ENCODE assay signal across 8 mouse cellular contexts in genomic region chr4:118429215-118429895, GRCm38 (mm10). TPM values are rescaled to one million over a fixed set of nuclear protein-coding genes. Genes with fewer than 3 reads are reported as not detected.
DNase-seq lines count a peak whose midpoint lies in the region; ATAC-seq and TF ChIP-seq lines count a peak whose summit lies in the region.

No protein-coding gene starts in this region.

- H3K9me3 ChIP-seq in lung, embryonic 14.5 days (ENCODE audit: low read depth, low read length): no peaks in the 10 kb centered on the region

- peak overlapping the region; percentile 75 for H3K9ac ChIP-seq in lung, embryonic 14.5 days

- no peaks in the 10 kb centered on the region for H3K27me3 ChIP-seq in kidney, adult 2 months (replicated peaks; ENCODE audit: control insufficient read depth, insufficient read depth, low read length)
- H3K27me3 ChIP-seq in lung, embryonic 14.5 days (ENCODE audit: insufficient read depth, low read length): no peaks in the 10 kb centered on the region

- peak overlapping the region; percentile 72 for H3K4me2 ChIP-seq in lung, embryonic 14.5 days

- H3K4me3 ChIP-seq in bone marrow macrophage, adult 2 months (ENCODE audit: insufficient read depth, low read length): peak overlapping the region; percentile 87
- H3K4me3 ChIP-seq in kidney, adult 2 months (ENCODE audit: insufficient read depth, low read depth, low read length): peak overlapping the region; percentile 20; the same call in 1 of the 2 replicates
- peak overlapping the region; percentile 74 for H3K4me3 ChIP-seq in lung, embryonic 14.5 days (ENCODE audit: low read depth, low read length)

- peaks cover 37% of the 10 kb centered on the region for H3K4me1 ChIP-seq in bone marrow macrophage, adult 2 months (ENCODE audit: control insufficient read depth, insufficient read depth, low read length)
- H3K4me1 ChIP-seq in kidney, adult 2 months (ENCODE audit: control insufficient read depth, insufficient read depth, low read length): peaks cover 31% of the 10 kb centered on the region
- H3K4me1 ChIP-seq in lung, embryonic 14.5 days (ENCODE audit: insufficient read depth): peaks cover 14% of the 10 kb centered on the region

- 27% methylated on average over 7 of the region's 7 CpGs for WGBS in kidney, adult 2 months
- WGBS in lung, embryonic 14.5 days: 24% methylated on average over 7 of the region's 7 CpGs

- peak overlapping the region; percentile 93; the same call in 1 of the 2 replicates for H3K27ac ChIP-seq in bone marrow macrophage, adult 2 months (ENCODE audit: insufficient read depth, low read depth, low read length)
- peak overlapping the region; percentile 40 for H3K27ac ChIP-seq in kidney, adult 2 months (ENCODE audit: insufficient read depth, low read depth, low read length)
- H3K27ac ChIP-seq in lung, embryonic 14.5 days (ENCODE audit: low read depth): peak overlapping the region; percentile 71; the same call in 1 of the 2 replicates

- no peak for TF ChIP-seq CTCF in bone marrow macrophage, adult 2 months (IDR thresholded peaks at IDR 0.05; ENCODE audit: low read depth, low read length)
- no peak for TF ChIP-seq CTCF in kidney, adult 2 months (conservative IDR thresholded peaks at IDR 0.05; ENCODE audit: insufficient read depth, insufficient read length, low read depth, low read length)
- no peak for TF ChIP-seq CTCF in lung, embryonic 14.5 days (IDR thresholded peaks at IDR 0.05; ENCODE audit: low read depth)

- no peaks in the 10 kb centered on the region for H3K36me3 ChIP-seq in kidney, adult 2 months (ENCODE audit: control insufficient read depth, insufficient read depth, low read length)
- peaks cover 42% of the 10 kb centered on the region for H3K36me3 ChIP-seq in lung, embryonic 14.5 days (ENCODE audit: insufficient read depth)

- no peak for TF ChIP-seq POLR2A in bone marrow macrophage, adult 2 months (IDR thresholded peaks at IDR 0.05; ENCODE audit: borderline replicate concordance, low read depth, low read length)
- TF ChIP-seq POLR2A in kidney, adult 2 months (IDR thresholded peaks at IDR 0.05; ENCODE audit: low read depth, low read length): no peak

- ATAC-seq in lung, embryonic 14.5 days (ENCODE audit: insufficient read depth): no peak

- peak; percentile 33 to 61 for DNase-seq in adrenal gland, adult (ENCODE audit: inconsistent age in 2 of 2, low spot score in 1 of 2)
- DNase-seq in adrenal gland, postnatal 36 days: no peak
- DNase-seq in kidney, adult 2 months: peak; percentile 71
- no peak for DNase-seq in lung, embryonic 14.5 days
- no peak for DNase-seq in layer of hippocampus, adult 18-20 months (ENCODE audit: low spot score in 2 of 2)
- DNase-seq in adipocyte (ENCODE audit: low spot score): no peak
- DNase-seq in cerebellum, postnatal 25 days: no peak

RNA-seq across cellular contexts. Expression of gene Elovl1, which starts 1.5 kb away (rescaled TPM):
- 100 to 1,000 TPM in 1 of 2 experiments, 10 to 100 TPM in 1; 91.2 to 115 TPM for total RNA-seq in adrenal gland, postnatal 36 days (2021)
- 101 and 117 TPM in 2 replicates for polyA plus RNA-seq in bone marrow macrophage, adult 2 months (2012; ENCODE audit: insufficient read depth, insufficient read length, missing spikeins)
- 303 and 333 TPM in 2 replicates for polyA plus RNA-seq in kidney, adult 2 months (2012; rRNA removed)
- 96.5 and 97.8 TPM in 2 replicates for polyA plus RNA-seq in lung, embryonic 14.5 days (2014; fragmentation: Nextera tagmentation; extraction: Ambion mirVana)
- total RNA-seq in layer of hippocampus, adult 18-20 months (2021): 10 to 100 TPM; 18.4 to 19.7 TPM

RNA-seq across cellular contexts. Expression of gene Cdc20, which starts 7.8 kb away (rescaled TPM):
- total RNA-seq in adrenal gland, postnatal 36 days (2021): 1 to 10 TPM; 7.6 to 8.5 TPM
- polyA plus RNA-seq in bone marrow macrophage, adult 2 months (2012; ENCODE audit: insufficient read depth, insufficient read length, missing spikeins): 24.9 and 25.5 TPM in 2 replicates
- 3.1 and 3.6 TPM in 2 replicates for polyA plus RNA-seq in kidney, adult 2 months (2012; rRNA removed)
- 324 and 332 TPM in 2 replicates for polyA plus RNA-seq in lung, embryonic 14.5 days (2014; fragmentation: Nextera tagmentation; extraction: Ambion mirVana)
- under 1 TPM; 0.57 to 0.61 TPM for total RNA-seq in layer of hippocampus, adult 18-20 months (2021)

RNA-seq across cellular contexts. Expression of gene Med8, which starts 20.2 kb away (rescaled TPM):
- total RNA-seq in adrenal gland, postnatal 36 days (2021): 10 to 100 TPM; 69.6 to 74.0 TPM
- polyA plus RNA-seq in bone marrow macrophage, adult 2 months (2012; ENCODE audit: insufficient read depth, insufficient read length, missing spikeins): 57.3 and 61.5 TPM in 2 replicates
- 27.6 and 31.0 TPM in 2 replicates for polyA plus RNA-seq in kidney, adult 2 months (2012; rRNA removed)
- polyA plus RNA-seq in lung, embryonic 14.5 days (2014; fragmentation: Nextera tagmentation; extraction: Ambion mirVana): 94.1 and 96.4 TPM in 2 replicates
- total RNA-seq in layer of hippocampus, adult 18-20 months (2021): 10 to 100 TPM; 47.3 to 52.7 TPM

RNA-seq across cellular contexts. Expression of gene Szt2, which starts 20.3 kb away (rescaled TPM):
- 10 to 100 TPM; 20.0 to 21.6 TPM for total RNA-seq in adrenal gland, postnatal 36 days (2021)
- polyA plus RNA-seq in bone marrow macrophage, adult 2 months (2012; ENCODE audit: insufficient read depth, insufficient read length, missing spikeins): 14.1 and 15.9 TPM in 2 replicates
- 20.1 and 23.7 TPM in 2 replicates for polyA plus RNA-seq in kidney, adult 2 months (2012; rRNA removed)
- polyA plus RNA-seq in lung, embryonic 14.5 days (2014; fragmentation: Nextera tagmentation; extraction: Ambion mirVana): 11.1 and 11.7 TPM in 2 replicates
- total RNA-seq in layer of hippocampus, adult 18-20 months (2021): 10 to 100 TPM; 29.7 to 34.4 TPM

RNA-seq across cellular contexts. Expression of gene Mpl, which starts 28.0 kb away (rescaled TPM):
- total RNA-seq in adrenal gland, postnatal 36 days (2021): under 1 TPM in 1 of 2 experiments, not detected in 1; 0.13 TPM
- not detected in 2 replicates for polyA plus RNA-seq in bone marrow macrophage, adult 2 months (2012; ENCODE audit: insufficient read depth, insufficient read length, missing spikeins)
- 0.03 and 0.11 TPM in 2 replicates for polyA plus RNA-seq in kidney, adult 2 months (2012; rRNA removed)
- polyA plus RNA-seq in lung, embryonic 14.5 days (2014; fragmentation: Nextera tagmentation; extraction: Ambion mirVana): 1.3 and 1.8 TPM in 2 replicates
- not detected for total RNA-seq in layer of hippocampus, adult 18-20 months (2021)

Comparison
In these comparisons a context has a peak if more than half of its experiments do, and no peak if none do; other contexts are left out.
1. DNase-seq: peak in adrenal gland, adult (2 of 2) and kidney, adult 2 months (single experiment); none in adrenal gland, postnatal 36 days (0 of 2), lung, embryonic 14.5 days (single experiment), layer of hippocampus, adult 18-20 months (0 of 2), adipocyte (single experiment) and cerebellum, postnatal 25 days (0 of 2).
2. H3K27ac ChIP-seq: peak in every context shown above with its lines; median percentile 93 in bone marrow macrophage, adult 2 months; 71 in lung, embryonic 14.5 days; 40 in kidney, adult 2 months.
3. H3K4me3 ChIP-seq: peak in every context shown above with its lines; median percentile 87 in bone marrow macrophage, adult 2 months; 74 in lung, embryonic 14.5 days; 20 in kidney, adult 2 months.
4. RNA of gene Cdc20, which starts 7.8 kb away (polyA plus RNA-seq): 324 to 332 TPM in lung, embryonic 14.5 days; 24.9 to 25.5 TPM in bone marrow macrophage, adult 2 months and 3.1 to 3.6 TPM in kidney, adult 2 months; every median in the first group is over 10 times any median in the second.